Mouse (Mus musculus): ENCODE measurements at regions not wholly inside any gene's neighbourhood (a gene's known extent, or its start where the extent isn't known, plus 50 kb on each side); places are given as distances from the start of the nearest gene placed in this dataset.
"Not testable (repeated sequence)": the region's sequence is repeated elsewhere in the genome, so short reads cannot be mapped to it uniquely, and the experiment has no call there.

GRCm38 (mm10) chr17:31773882-31774281 lies 81.7 kb downstream of the Sik1 start:
- H3K4me1 ChIP-seq (replicated peaks; ENCODE audit: control insufficient read depth, insufficient read depth, low read length) = peaks cover 18% of the 10 kb centered on the region; the same call in 1 of the 2 replicates
- not testable (repeated sequence) for DNase-seq (ENCODE audit: low spot score); H3K4me2 ChIP-seq (replicated peaks); H3K9me3 ChIP-seq (ENCODE audit: control insufficient read depth, low read length); H3K27ac ChIP-seq; H3K9ac ChIP-seq; H3K36me3 ChIP-seq (replicated peaks; ENCODE audit: control insufficient read depth, insufficient read depth); H3K27me3 ChIP-seq (ENCODE audit: control insufficient read depth, insufficient read depth, low read length); H3K4me3 ChIP-seq (replicated peaks; ENCODE audit: low read length); ATAC-seq (ENCODE audit: low FRiP score)

GRCm38 (mm10) chr17:31775037-31775436 lies 80.6 kb downstream of the Sik1 start:
- H3K4me2 ChIP-seq (replicated peaks) = no peak overlapping the region
- H3K4me3 ChIP-seq (replicated peaks; ENCODE audit: low read length) = no peak overlapping the region
- H3K27me3 ChIP-seq (ENCODE audit: control insufficient read depth, insufficient read depth, low read length) = no peaks in the 10 kb centered on the region
- no peaks in the 10 kb centered on the region for H3K36me3 ChIP-seq (replicated peaks; ENCODE audit: control insufficient read depth, insufficient read depth)
- no peak overlapping the region for H3K27ac ChIP-seq
- H3K9ac ChIP-seq = no peak overlapping the region
- peaks cover 18% of the 10 kb centered on the region; the same call in 1 of the 2 replicates for H3K4me1 ChIP-seq (replicated peaks; ENCODE audit: control insufficient read depth, insufficient read depth, low read length)
- peaks cover 5% of the 10 kb centered on the region; the same call in 1 of the 2 replicates for H3K9me3 ChIP-seq (ENCODE audit: control insufficient read depth, low read length)
- no peak for ATAC-seq (ENCODE audit: low FRiP score)
- 76% methylated on average over 4 of the region's 5 CpGs for WGBS
- DNase-seq (ENCODE audit: low spot score) = no peak

- Histone ChIP-seq H3K27ac (no peak overlapping the region), H3K9me3 (ENCODE audit: control insufficient read depth, low read length) (no peaks in the 10 kb centered on the region), H3K27me3 (ENCODE audit: control insufficient read depth, insufficient read depth, low read length) (no peaks in the 10 kb centered on the region), H3K4me2 (replicated peaks) (no peak overlapping the region), H3K4me1 (replicated peaks; ENCODE audit: control insufficient read depth, insufficient read depth, low read length) (peaks cover 18% of the 10 kb centered on the region; the same call in 1 of the 2 replicates), H3K9ac (no peak overlapping the region), H3K4me3 (replicated peaks; ENCODE audit: low read length) (no peak overlapping the region), H3K36me3 (replicated peaks; ENCODE audit: control insufficient read depth, insufficient read depth) (no peaks in the 10 kb centered on the region)
- ATAC-seq (ENCODE audit: low FRiP score) (no peak), DNase-seq (ENCODE audit: low spot score) (no peak)
- WGBS = 97% methylated on average over 3 of the region's 3 CpGs
Observed at GRCm38 (mm10) chr17:31775966-31776365, 79.6 kb downstream of the Sik1 start.

- Histone ChIP-seq H3K27ac (peak overlapping the region; percentile 32; the same call in 1 of the 2 replicates), H3K36me3 (replicated peaks; ENCODE audit: control insufficient read depth, insufficient read depth) (no peaks in the 10 kb centered on the region), H3K9ac (no peak overlapping the region), H3K9me3 (ENCODE audit: control insufficient read depth, low read length) (no peaks in the 10 kb centered on the region), H3K27me3 (ENCODE audit: control insufficient read depth, insufficient read depth, low read length) (no peaks in the 10 kb centered on the region), H3K4me3 (replicated peaks; ENCODE audit: low read length) (no peak overlapping the region), H3K4me1 (replicated peaks; ENCODE audit: control insufficient read depth, insufficient read depth, low read length) (peaks cover 17% of the 10 kb centered on the region; the same call in 1 of the 2 replicates), H3K4me2 (replicated peaks) (no peak overlapping the region)
- ATAC-seq (ENCODE audit: low FRiP score) (0 out of 2 replicates have a peak, but pooled peaks have one; percentile 40), DNase-seq (ENCODE audit: low spot score) (peak; percentile 60)
- WGBS = 57% methylated on average over 9 of the region's 9 CpGs
Observed at GRCm38 (mm10) chr17:31776949-31777607, 78.5 kb downstream of the Sik1 start.

- no peak overlapping the region for H3K4me3 ChIP-seq (replicated peaks; ENCODE audit: low read length)
- no peak overlapping the region for H3K9ac ChIP-seq
- no peaks in the 10 kb centered on the region for H3K27me3 ChIP-seq (ENCODE audit: control insufficient read depth, insufficient read depth, low read length)
- no peak for DNase-seq (ENCODE audit: low spot score)
- H3K4me2 ChIP-seq (replicated peaks) = no peak overlapping the region
- H3K9me3 ChIP-seq (ENCODE audit: control insufficient read depth, low read length) = no peaks in the 10 kb centered on the region
- H3K36me3 ChIP-seq (replicated peaks; ENCODE audit: control insufficient read depth, insufficient read depth) = no peaks in the 10 kb centered on the region
- H3K27ac ChIP-seq = peak overlapping the region; percentile 32; the same call in 1 of the 2 replicates
- WGBS = 74% methylated on average over 5 of the region's 5 CpGs
- H3K4me1 ChIP-seq (replicated peaks; ENCODE audit: control insufficient read depth, insufficient read depth, low read length) = peaks cover 12% of the 10 kb centered on the region; the same call in 1 of the 2 replicates
- ATAC-seq (ENCODE audit: low FRiP score) = no peak
Observed at GRCm38 (mm10) chr17:31777751-31778150, 77.9 kb downstream of the Sik1 start.

GRCm38 (mm10) chr17:31779466-31779865 lies 76.1 kb downstream of the Sik1 start:
- no peak overlapping the region for H3K27ac ChIP-seq
- H3K4me2 ChIP-seq (replicated peaks) = no peak overlapping the region
- no peak overlapping the region for H3K4me3 ChIP-seq (replicated peaks; ENCODE audit: low read length)
- H3K27me3 ChIP-seq (ENCODE audit: control insufficient read depth, insufficient read depth, low read length) = no peaks in the 10 kb centered on the region
- H3K9ac ChIP-seq = no peak overlapping the region
- WGBS = 75% methylated on average over 3 of the region's 3 CpGs
- H3K36me3 ChIP-seq (replicated peaks; ENCODE audit: control insufficient read depth, insufficient read depth) = no peaks in the 10 kb centered on the region
- H3K4me1 ChIP-seq (replicated peaks; ENCODE audit: control insufficient read depth, insufficient read depth, low read length) = peaks cover 12% of the 10 kb centered on the region; the same call in 1 of the 2 replicates
- DNase-seq (ENCODE audit: low spot score) = no peak
- no peaks in the 10 kb centered on the region for H3K9me3 ChIP-seq (ENCODE audit: control insufficient read depth, low read length)
- no peak for ATAC-seq (ENCODE audit: low FRiP score)

- H3K4me1 ChIP-seq (replicated peaks; ENCODE audit: control insufficient read depth, insufficient read depth, low read length) = peaks cover 10% of the 10 kb centered on the region; the same call in 1 of the 2 replicates
- ATAC-seq (ENCODE audit: low FRiP score) = no peak
- no peaks in the 10 kb centered on the region for H3K36me3 ChIP-seq (replicated peaks; ENCODE audit: control insufficient read depth, insufficient read depth)
- no peak for DNase-seq (ENCODE audit: low spot score)
- no peak overlapping the region for H3K9ac ChIP-seq
- H3K4me2 ChIP-seq (replicated peaks) = no peak overlapping the region
- WGBS = 86% methylated on average over 6 of the region's 6 CpGs
- H3K4me3 ChIP-seq (replicated peaks; ENCODE audit: low read length) = no peak overlapping the region
- no peak overlapping the region for H3K27ac ChIP-seq
- H3K27me3 ChIP-seq (ENCODE audit: control insufficient read depth, insufficient read depth, low read length) = no peaks in the 10 kb centered on the region
- no peaks in the 10 kb centered on the region for H3K9me3 ChIP-seq (ENCODE audit: control insufficient read depth, low read length)
Observed at GRCm38 (mm10) chr17:31782251-31782650, 73.4 kb downstream of the Sik1 start.

- H3K36me3 ChIP-seq (replicated peaks; ENCODE audit: control insufficient read depth, insufficient read depth) = no peaks in the 10 kb centered on the region
- no peak overlapping the region for H3K9ac ChIP-seq
- no peaks in the 10 kb centered on the region for H3K27me3 ChIP-seq (ENCODE audit: control insufficient read depth, insufficient read depth, low read length)
- DNase-seq (ENCODE audit: low spot score) (no peak), ATAC-seq (ENCODE audit: low FRiP score) (no peak)
- no peaks in the 10 kb centered on the region for H3K9me3 ChIP-seq (ENCODE audit: control insufficient read depth, low read length)
- H3K4me2 ChIP-seq (replicated peaks) = no peak overlapping the region
- H3K27ac ChIP-seq = no peak overlapping the region
- no peak overlapping the region for H3K4me3 ChIP-seq (replicated peaks; ENCODE audit: low read length)
- 0 out of 2 replicates have a peak, but pooled peaks cover 2% of the 10 kb centered on the region for H3K4me1 ChIP-seq (replicated peaks; ENCODE audit: control insufficient read depth, insufficient read depth, low read length)
- whole genome bisulfite sequencing = 93% methylated on average over 5 of the region's 5 CpGs
Observed at GRCm38 (mm10) chr17:31783071-31783470, 72.5 kb downstream of the Sik1 start.

GRCm38 (mm10) chr17:31788316-31788715 lies 67.3 kb downstream of the Sik1 start:
- H3K27me3 ChIP-seq (ENCODE audit: control insufficient read depth, insufficient read depth, low read length) = no peaks in the 10 kb centered on the region
- H3K36me3 ChIP-seq (replicated peaks; ENCODE audit: control insufficient read depth, insufficient read depth) = no peaks in the 10 kb centered on the region
- no peak for DNase-seq (ENCODE audit: low spot score)
- no peaks in the 10 kb centered on the region for H3K9me3 ChIP-seq (ENCODE audit: control insufficient read depth, low read length)
- H3K27ac ChIP-seq = no peak overlapping the region
- WGBS = 86% methylated on average over 3 of the region's 3 CpGs
- H3K4me3 ChIP-seq (replicated peaks; ENCODE audit: low read length) = no peak overlapping the region
- ATAC-seq (ENCODE audit: low FRiP score) = no peak
- no peak overlapping the region for H3K9ac ChIP-seq
- no peak overlapping the region for H3K4me2 ChIP-seq (replicated peaks)
- H3K4me1 ChIP-seq (replicated peaks; ENCODE audit: control insufficient read depth, insufficient read depth, low read length) = peaks cover 25% of the 10 kb centered on the region
